Mouse (Mus musculus): ENCODE measurements around the gene Prss53. TPM values are rescaled to one million over a fixed set of nuclear protein-coding genes. Genes with fewer than 3 reads are reported as not detected.

Gene Prss53
- polyA plus RNA-seq, 1 experiment from 2014 or later: 0.66 TPM

DNA sequence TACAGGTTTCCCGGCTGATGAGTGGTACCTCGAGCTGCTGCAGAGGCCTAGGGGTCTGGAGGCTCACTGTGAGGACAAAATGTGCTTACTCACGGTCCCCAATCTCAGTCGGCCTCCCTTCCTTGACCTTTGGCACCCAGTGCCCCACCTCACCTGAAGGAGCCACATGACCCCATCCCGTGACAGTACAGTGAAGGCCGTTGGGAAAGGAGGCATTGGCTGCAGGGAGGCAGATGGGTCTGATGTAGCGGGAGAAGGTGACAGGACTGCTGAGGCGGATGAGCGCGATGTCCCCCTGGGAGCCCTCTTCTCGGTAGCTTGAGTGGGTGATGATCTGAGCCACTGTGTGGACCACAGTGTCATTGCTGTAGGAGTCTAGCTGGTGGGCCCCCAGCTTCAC lies 36.1 kb upstream of the Prss53 start:
- no peak overlapping the region for H3K4me2 ChIP-seq
- 89% methylated on average over 11 of the region's 11 CpGs for WGBS
- no peak overlapping the region for H3K27ac ChIP-seq
- H3K9me3 ChIP-seq (replicated peaks): no peaks in the 10 kb centered on the region
- peaks cover 40% of the 10 kb centered on the region for H3K27me3 ChIP-seq
- ATAC-seq: no peak
- peaks cover 55% of the 10 kb centered on the region for H3K36me3 ChIP-seq (ENCODE audit: poor library complexity, severe bottlenecking)
- no peaks in the 10 kb centered on the region for H3K4me1 ChIP-seq
- no peak overlapping the region for H3K4me3 ChIP-seq
- no peak overlapping the region for H3K9ac ChIP-seq

DNA sequence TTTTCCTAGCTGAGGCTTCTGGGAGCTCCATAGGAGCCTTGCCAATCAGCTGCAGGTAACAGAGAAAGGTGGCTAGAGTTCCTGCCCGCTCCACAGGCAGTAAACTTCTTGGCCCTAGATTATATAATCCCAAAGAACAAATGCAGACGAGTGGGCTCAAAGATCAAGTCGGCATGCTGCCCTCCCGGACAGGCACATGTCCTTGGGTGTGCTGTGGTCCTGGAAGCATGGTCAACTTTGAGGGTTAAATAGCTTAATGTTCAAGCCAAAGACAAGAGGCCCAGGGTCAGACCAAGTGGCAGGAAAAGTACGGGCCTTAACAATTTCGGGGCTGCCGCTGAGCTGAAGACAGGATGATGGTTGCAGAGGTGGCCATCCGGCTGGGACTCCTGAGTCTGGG lies 35.3 kb upstream of the Prss53 start:
- 92% methylated on average over 8 of the region's 8 CpGs for WGBS
- Histone ChIP-seq H3K9me3 (replicated peaks) (no peaks in the 10 kb centered on the region), H3K4me1 (no peaks in the 10 kb centered on the region), H3K27me3 (peaks cover 32% of the 10 kb centered on the region), H3K4me3 (no peak overlapping the region), H3K9ac (no peak overlapping the region), H3K4me2 (no peak overlapping the region), H3K27ac (no peak overlapping the region), H3K36me3 (ENCODE audit: poor library complexity, severe bottlenecking) (peaks cover 57% of the 10 kb centered on the region)
- ATAC-seq: no peak

DNA sequence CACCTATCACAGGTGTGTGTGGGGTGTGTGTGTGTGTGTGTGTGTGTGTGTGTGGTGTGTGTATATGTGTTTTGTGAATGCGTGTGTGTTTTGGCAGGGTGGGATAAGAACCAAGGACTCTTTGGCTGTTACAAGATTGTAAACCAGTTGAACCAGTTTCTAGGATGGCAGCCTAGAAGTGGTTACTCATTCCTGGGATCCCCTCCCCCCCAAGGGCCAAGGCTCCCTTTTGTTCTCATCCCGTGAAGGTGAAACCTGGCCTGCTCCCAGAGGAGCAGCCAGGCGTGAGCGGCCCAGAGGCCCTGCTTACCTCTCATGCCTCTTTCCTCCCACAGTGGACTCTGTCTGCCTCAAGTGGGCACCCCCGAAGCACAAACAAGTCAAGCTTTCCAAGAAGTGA lies 34.5 kb upstream of the Prss53 start:
- no peak for ATAC-seq
- H3K36me3 ChIP-seq (ENCODE audit: poor library complexity, severe bottlenecking): peaks cover 64% of the 10 kb centered on the region
- peaks cover 26% of the 10 kb centered on the region for H3K27me3 ChIP-seq
- no peaks in the 10 kb centered on the region for H3K9me3 ChIP-seq (replicated peaks)
- no peak overlapping the region for H3K9ac ChIP-seq
- no peaks in the 10 kb centered on the region for H3K4me1 ChIP-seq
- H3K27ac ChIP-seq: no peak overlapping the region
- H3K4me2 ChIP-seq: no peak overlapping the region
- H3K4me3 ChIP-seq: no peak overlapping the region
- 47% methylated on average over 5 of the region's 5 CpGs for WGBS

DNA sequence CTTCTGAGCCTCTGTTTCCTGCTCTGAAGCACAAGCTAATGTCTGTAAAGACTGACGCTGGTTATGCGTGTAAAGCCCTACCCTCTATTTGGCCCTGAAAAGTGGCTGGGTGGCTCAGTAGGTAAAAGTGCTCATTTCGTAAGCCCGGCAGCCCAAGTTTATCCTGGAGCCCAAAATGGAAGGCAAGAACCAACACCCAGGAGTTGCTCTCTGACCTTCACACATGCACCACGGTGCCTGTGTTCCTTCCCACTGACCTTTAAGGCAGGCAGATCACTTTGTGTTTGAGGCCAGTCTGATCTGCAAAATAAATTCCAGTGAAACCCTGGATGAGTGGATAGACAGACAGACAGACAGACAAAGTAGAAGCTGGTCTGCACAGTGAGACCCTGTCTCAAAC lies 32.9 kb upstream of the Prss53 start:
- no peak for ATAC-seq
- H3K4me2 ChIP-seq: no peak overlapping the region
- no peak overlapping the region for H3K27ac ChIP-seq
- no peak overlapping the region for H3K9ac ChIP-seq
- H3K36me3 ChIP-seq (ENCODE audit: poor library complexity, severe bottlenecking): peaks cover 67% of the 10 kb centered on the region
- WGBS: 85% methylated on average over 5 of the region's 5 CpGs
- peaks cover 11% of the 10 kb centered on the region for H3K27me3 ChIP-seq
- no peaks in the 10 kb centered on the region for H3K4me1 ChIP-seq
- H3K9me3 ChIP-seq (replicated peaks): no peaks in the 10 kb centered on the region
- H3K4me3 ChIP-seq: no peak overlapping the region

DNA sequence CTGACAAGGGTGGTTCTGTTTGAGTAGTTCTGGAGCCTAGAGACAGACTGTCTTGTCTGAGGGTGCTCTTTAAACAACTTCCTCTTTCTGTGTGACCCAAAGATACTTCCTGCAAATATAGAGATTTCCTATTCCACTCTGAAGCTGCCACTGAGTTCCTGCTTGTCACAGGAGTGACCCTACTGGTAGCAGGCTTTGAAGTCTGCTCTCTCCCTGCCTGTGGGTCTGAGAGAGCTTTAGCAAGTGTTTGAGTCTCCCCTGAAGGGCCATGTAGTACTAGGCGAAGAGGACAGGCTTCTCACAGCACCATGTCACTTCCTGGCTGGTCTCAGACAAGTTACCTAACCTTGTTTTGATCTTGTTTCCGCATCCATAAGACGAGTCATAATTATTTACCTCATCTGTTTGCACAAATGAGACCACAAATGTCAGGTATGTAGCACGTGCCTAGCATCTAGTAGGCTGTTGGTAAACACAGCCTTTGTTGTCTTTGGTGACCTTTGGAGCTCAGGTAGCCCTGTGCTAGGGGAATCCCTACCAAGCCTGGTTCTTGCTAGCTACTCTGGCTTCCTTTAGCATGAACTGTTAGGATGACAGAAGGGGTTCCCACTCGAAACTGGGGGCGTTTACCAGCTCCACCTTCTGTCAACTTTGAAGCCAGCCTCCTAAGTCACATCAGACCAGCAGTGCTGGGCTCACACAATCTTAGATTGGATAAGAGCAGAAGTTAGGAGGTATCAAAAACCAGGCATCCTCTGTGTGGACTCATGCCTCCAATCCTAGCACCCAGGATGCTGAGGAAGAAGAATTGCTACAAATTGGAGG lies 31.9 kb upstream of the Prss53 start:
- H3K4me2 ChIP-seq: no peak overlapping the region
- no peaks in the 10 kb centered on the region for H3K4me1 ChIP-seq
- peaks cover 72% of the 10 kb centered on the region for H3K36me3 ChIP-seq (ENCODE audit: poor library complexity, severe bottlenecking)
- H3K4me3 ChIP-seq: no peak overlapping the region
- H3K27me3 ChIP-seq: peaks cover under 1% of the 10 kb centered on the region; the same call in 1 of the 2 replicates
- no peak overlapping the region for H3K27ac ChIP-seq
- H3K9me3 ChIP-seq (replicated peaks): no peaks in the 10 kb centered on the region
- WGBS: 85% methylated on average over 6 of the region's 6 CpGs
- no peak overlapping the region for H3K9ac ChIP-seq
- ATAC-seq: no peak

DNA sequence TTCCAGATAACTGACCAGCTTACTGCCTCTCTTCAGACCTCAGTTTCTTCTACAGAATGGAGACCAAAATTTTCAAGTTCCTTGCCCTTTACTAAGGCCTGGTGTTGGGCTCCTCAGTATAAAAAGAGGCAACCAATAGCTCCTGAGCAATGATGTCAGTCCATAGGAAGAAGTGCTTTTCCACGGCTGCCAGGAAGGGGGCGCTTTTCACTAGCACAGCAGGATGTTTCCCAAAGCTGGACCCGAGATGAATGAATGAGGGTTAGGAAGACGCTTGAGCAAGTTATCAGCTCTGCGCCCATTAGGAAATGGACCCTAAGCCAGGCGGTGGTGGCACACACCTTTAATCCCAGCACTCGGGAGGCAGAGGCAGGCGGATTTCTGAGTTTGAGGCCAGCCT lies 30.7 kb upstream of the Prss53 start:
- H3K27me3 ChIP-seq: no peaks in the 10 kb centered on the region
- no peaks in the 10 kb centered on the region for H3K4me1 ChIP-seq
- H3K36me3 ChIP-seq (ENCODE audit: poor library complexity, severe bottlenecking): peaks cover 70% of the 10 kb centered on the region
- no peak for ATAC-seq
- H3K4me2 ChIP-seq: no peak overlapping the region
- H3K4me3 ChIP-seq: no peak overlapping the region
- no peaks in the 10 kb centered on the region for H3K9me3 ChIP-seq (replicated peaks)
- no peak overlapping the region for H3K9ac ChIP-seq
- no peak overlapping the region for H3K27ac ChIP-seq
- WGBS: 65% methylated on average over 8 of the region's 8 CpGs

DNA sequence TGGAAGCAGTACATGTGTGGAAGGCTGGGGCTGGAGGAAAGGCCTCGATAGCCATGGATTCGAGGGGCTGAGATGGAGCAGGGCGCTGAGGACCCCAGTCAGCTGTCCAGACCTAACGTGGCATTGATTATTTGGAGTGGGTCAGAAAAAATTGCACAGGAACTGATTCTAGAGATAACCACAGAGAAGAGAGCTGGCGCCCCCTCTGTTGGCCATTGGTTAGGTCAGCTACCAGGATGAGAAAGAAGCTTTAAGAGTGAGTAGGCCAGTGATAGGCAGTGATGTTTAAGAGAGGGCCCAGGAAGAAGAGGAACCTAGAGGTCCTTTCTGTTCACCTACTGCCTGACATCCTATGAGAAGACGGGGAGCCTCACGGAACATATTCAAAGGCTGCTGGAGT lies 28.5 kb upstream of the Prss53 start:
- no peak overlapping the region for H3K4me3 ChIP-seq
- H3K4me1 ChIP-seq: no peaks in the 10 kb centered on the region
- H3K9ac ChIP-seq: no peak overlapping the region
- no peak overlapping the region for H3K4me2 ChIP-seq
- H3K9me3 ChIP-seq (replicated peaks): no peaks in the 10 kb centered on the region
- H3K27me3 ChIP-seq: no peaks in the 10 kb centered on the region
- peaks cover 66% of the 10 kb centered on the region for H3K36me3 ChIP-seq (ENCODE audit: poor library complexity, severe bottlenecking)
- no peak for ATAC-seq
- H3K27ac ChIP-seq: no peak overlapping the region
- WGBS: 77% methylated on average over 7 of the region's 7 CpGs

DNA sequence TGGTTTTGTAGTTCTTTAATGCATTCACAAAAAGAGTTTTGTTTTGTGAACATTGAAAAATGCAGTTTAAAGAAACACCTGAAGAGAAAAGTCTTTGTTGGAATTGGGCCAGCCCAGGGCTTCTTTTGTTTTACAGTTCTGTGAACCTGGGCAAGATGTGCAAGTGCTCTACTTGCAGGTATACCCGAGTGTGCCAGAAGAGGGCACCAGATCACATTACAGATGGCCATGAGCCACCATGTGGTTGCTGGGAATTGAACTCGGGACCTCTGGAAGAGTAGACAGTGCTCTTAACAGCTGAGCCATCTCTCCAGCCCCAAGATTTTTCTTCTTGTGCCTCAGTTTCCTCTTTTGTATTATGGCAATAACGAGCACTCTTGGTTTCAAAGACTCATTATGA lies 27.4 kb upstream of the Prss53 start:
- H3K9me3 ChIP-seq (replicated peaks): no peaks in the 10 kb centered on the region
- WGBS: 53% methylated on average over 3 of the region's 3 CpGs
- no peak overlapping the region for H3K4me3 ChIP-seq
- H3K27me3 ChIP-seq: no peaks in the 10 kb centered on the region
- H3K4me2 ChIP-seq: no peak overlapping the region
- ATAC-seq: no peak
- H3K9ac ChIP-seq: no peak overlapping the region
- peaks cover 3% of the 10 kb centered on the region for H3K4me1 ChIP-seq
- H3K27ac ChIP-seq: no peak overlapping the region
- H3K36me3 ChIP-seq (ENCODE audit: poor library complexity, severe bottlenecking): peaks cover 55% of the 10 kb centered on the region

DNA sequence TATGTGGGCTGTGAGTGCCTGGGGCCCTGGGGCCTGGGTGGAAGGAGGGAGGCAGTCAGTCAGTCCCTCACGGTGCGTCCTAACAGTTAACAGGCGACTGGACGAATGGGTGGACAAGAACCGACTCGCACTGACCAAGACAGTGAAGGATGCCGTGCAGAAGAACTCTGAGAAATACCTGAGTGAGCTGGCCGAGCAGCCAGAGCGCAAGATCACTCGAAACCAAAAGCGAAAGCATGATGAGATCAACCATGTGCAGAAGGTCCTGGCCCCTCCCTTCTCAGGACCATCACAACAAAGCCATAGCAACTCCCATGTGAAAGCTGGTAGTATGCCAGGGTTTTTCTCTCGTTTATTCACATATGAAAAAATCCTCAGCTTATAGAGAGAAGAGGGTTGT lies 24.5 kb upstream of the Prss53 start:
- no peak for ATAC-seq
- H3K4me1 ChIP-seq: peaks cover 14% of the 10 kb centered on the region
- H3K27ac ChIP-seq: no peak overlapping the region
- no peak overlapping the region for H3K4me3 ChIP-seq
- peaks cover 35% of the 10 kb centered on the region for H3K36me3 ChIP-seq (ENCODE audit: poor library complexity, severe bottlenecking)
- H3K9ac ChIP-seq: no peak overlapping the region
- H3K4me2 ChIP-seq: no peak overlapping the region
- WGBS: 94% methylated on average over 12 of the region's 12 CpGs
- no peaks in the 10 kb centered on the region for H3K9me3 ChIP-seq (replicated peaks)
- H3K27me3 ChIP-seq: no peaks in the 10 kb centered on the region

DNA sequence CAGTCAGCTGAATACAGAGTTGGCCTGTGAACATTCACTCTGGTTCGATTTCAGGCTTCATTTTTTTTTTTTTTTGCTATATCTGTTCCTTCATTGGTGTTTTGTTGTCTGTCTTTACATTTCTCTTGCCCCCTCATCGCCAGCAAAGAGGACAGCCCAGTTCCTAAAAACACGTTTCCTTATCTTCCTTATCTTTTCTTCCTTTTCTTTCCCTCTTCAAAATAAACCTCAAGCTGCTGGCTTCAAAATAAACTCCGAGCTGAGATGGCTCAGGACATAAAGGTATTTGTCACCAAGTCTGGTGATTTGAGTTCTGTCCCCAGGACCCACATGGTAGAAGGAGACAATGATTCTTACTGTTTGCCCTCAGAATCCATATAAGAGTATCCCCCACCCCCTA lies 22.2 kb upstream of the Prss53 start:
- Histone ChIP-seq H3K36me3 (ENCODE audit: poor library complexity, severe bottlenecking) (peaks cover 49% of the 10 kb centered on the region), H3K27ac (no peak overlapping the region), H3K27me3 (no peaks in the 10 kb centered on the region), H3K4me3 (peak overlapping the region; percentile 98), H3K4me1 (peaks cover 14% of the 10 kb centered on the region), H3K9me3 (replicated peaks) (no peaks in the 10 kb centered on the region), H3K4me2 (peak overlapping the region; percentile 81), H3K9ac (peak overlapping the region; percentile 77)
- WGBS: 36% methylated on average over 4 of the region's 4 CpGs
- ATAC-seq: no peak

DNA sequence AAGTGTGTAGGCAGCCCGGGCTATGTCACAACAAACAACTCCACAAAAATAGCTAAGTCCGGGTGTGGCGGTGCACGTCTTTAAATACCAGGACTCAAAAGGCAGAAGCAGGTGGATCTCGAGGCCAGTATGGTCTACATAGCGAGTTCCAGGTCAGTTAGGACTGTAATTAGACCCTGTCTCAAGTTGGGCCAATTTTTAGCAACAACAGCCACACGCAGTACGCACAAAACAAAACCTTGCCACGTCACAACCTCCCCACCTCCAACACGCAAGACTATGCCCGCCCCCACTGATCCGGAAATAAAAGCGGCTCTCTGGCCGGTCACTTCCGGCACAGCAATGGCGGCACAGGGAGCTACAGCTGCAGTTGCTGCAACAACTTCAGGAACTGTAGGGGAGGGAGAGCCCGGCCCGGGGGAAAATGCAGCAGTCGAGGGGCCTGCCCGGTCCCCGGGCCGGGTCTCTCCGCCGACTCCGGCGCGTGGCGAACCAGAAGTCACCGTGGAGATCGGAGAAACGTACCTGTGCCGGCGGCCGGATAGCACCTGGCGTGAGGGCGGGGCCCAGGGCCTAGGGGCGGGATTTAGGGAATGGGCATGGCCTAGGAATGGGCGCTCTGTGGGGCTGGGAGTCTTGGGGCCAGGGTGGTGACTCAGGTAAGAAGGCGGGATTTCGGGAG lies 21.6 kb upstream of the Prss53 start, which contains the start of gene Kat8:
TSS of gene Kat8 (plus strand) at position 327 of the 682 bp plus-strand sequence.
- WGBS: 1% methylated on average over 40 of the region's 40 CpGs
- H3K27ac ChIP-seq: peak within 1 kb of the TSS; percentile 68
- H3K9ac ChIP-seq: peak within 1 kb of the TSS; percentile 77
- peak within 1 kb of the TSS; percentile 81 for H3K4me2 ChIP-seq
- peak; percentile 98 for ATAC-seq
- H3K9me3 ChIP-seq (replicated peaks): no peaks in the 10 kb centered on the region
- peak within 1 kb of the TSS; percentile 98 for H3K4me3 ChIP-seq
- no peaks in the 10 kb centered on the region for H3K27me3 ChIP-seq
- peaks cover 14% of the 10 kb centered on the region for H3K4me1 ChIP-seq
- peaks cover 52% of the 10 kb centered on the region for H3K36me3 ChIP-seq (ENCODE audit: poor library complexity, severe bottlenecking)

DNA sequence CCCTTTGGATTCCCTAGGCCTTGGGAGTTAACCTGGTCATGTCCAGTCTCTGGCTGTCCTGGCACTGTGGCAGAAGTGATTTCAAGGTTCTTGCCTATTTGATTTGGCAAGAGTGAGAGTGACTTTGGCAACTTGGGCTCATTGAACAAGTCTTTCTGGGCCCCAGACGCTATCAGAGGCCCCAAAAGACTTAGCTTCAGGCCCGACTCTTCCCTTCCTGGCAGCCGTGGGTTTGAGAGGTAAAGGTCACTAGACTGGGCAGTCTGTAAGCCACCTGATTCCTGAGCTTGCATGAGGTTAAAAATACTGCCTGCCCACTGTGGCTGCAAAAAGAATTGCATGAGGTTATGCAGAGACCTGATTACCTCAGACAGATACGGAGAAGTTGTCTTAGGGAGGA lies 17.9 kb upstream of the Prss53 start:
- Histone ChIP-seq H3K4me3 (no peak overlapping the region), H3K27me3 (no peaks in the 10 kb centered on the region), H3K9ac (no peak overlapping the region), H3K4me1 (peaks cover 33% of the 10 kb centered on the region), H3K4me2 (no peak overlapping the region), H3K36me3 (ENCODE audit: poor library complexity, severe bottlenecking) (peaks cover 50% of the 10 kb centered on the region), H3K9me3 (replicated peaks) (no peaks in the 10 kb centered on the region), H3K27ac (no peak overlapping the region)
- WGBS: 90% methylated on average over 4 of the region's 4 CpGs
- ATAC-seq: no peak
